Mouse (Mus musculus): ENCODE data around the gene Ankrd50. TPM values are rescaled to one million over a fixed set of nuclear protein-coding genes. Genes with fewer than 3 reads are reported as not detected.
A peak's percentile ranks its signal among the peaks of the same experiment; 100 is the strongest.

The Ankrd50 gene
- polyA plus RNA-seq, 1 experiment from 2014 or later = 65.5 TPM

DNA sequence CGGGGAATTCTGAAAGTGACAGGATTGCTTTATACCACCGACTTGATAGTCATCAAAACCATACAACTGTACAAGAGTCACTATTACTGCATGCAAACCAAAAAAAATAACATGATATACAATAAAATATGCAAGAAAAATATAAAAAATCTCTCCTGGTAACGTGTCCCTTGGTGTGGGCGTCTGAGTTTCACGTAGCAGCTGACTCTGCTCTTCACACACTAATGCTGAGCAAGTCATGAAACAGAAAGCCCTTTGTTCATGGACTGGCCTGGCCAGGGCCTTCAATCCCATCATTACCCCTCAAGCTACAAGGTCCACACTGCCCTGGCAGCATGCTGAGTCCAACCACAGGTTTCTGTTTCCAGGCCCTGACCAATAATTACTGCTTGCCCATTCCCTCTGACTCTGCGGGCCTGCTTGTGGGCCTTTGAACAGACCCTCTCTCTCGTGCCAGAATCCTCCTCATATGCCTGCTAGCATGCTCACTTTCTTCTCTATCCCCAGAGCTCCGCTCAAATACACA lies 17.7 kb downstream of the Ankrd50 start:
- POLR2A ChIA-PET = no interaction called here
- no peak for TF ChIP-seq CTCF (IDR thresholded peaks at IDR 0.05)
- CTCF ChIA-PET = interaction anchor here (1.1 to 1.4 kb wide), 2 partner anchors 7 to 10 kb away, joined by 4 read pairs; no protein-coding TSS in a partner anchor
- ATAC-seq (no peak), DNase-seq (ENCODE audit: low read depth, low spot score) (no peak)
- H3K27me3 ChIP-seq = no peaks in the 10 kb centered on the region
- in situ Hi-C loops (cut with MboI; ENCODE audit: low pct_unique_long_range_greater_than_20kb) = no loop called here

DNA sequence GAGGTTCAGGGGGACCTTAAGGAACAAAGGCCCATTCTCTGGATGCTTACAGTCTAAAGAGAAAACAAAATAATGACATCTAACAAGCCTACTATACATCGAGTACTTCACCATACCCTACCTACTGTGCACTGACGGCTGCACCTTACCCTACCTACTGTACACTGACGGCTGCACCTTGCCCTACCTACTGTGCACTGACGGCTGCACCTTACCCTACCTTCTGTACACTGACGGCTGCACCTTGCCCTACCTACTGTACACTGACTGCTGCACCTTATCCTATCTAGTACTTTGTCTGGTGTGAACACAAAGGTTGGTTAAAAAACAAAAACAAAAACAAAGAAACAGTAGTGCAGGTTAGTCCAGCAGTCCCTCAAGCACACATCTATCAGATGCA lies 18.5 kb downstream of the Ankrd50 start:
- POLR2A ChIA-PET = no interaction called here
- no peaks in the 10 kb centered on the region for H3K27me3 ChIP-seq
- CTCF ChIA-PET = interaction anchor here (0.6 kb wide), 1 partner anchor 86 kb away, joined by 3 read pairs; no protein-coding TSS in a partner anchor
- DNase-seq (ENCODE audit: low read depth, low spot score) (no peak), ATAC-seq (no peak)
- in situ Hi-C loops (cut with MboI; ENCODE audit: low pct_unique_long_range_greater_than_20kb) = no loop called here
- no peak for TF ChIP-seq CTCF (IDR thresholded peaks at IDR 0.05)

DNA sequence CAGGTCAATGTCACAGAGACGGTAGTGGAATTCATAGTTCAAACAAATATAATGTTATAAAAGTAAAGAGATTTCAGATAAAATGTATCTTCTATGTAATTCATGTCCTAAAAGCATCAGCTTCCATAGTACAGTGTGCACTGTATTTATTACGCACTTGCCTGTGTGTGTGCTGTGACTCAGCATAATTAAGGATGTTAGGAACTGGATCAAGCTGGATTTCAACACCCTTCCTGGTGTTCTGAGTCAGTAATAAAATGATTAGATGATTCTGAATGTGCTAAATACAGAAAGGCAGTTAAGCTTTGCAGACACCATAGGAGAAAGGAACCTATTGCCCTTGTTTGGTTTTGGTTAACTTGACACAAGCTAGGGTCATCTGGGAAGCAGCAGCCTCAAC lies 21.5 kb downstream of the Ankrd50 start:
- H3K27me3 ChIP-seq = no peaks in the 10 kb centered on the region
- no peak for TF ChIP-seq CTCF (IDR thresholded peaks at IDR 0.05)
- ChIA-PET CTCF (interaction anchor here (1.1 to 1.4 kb wide), 3 partner anchors 11 to 21 kb away, joined by 3 to 4 read pairs (median 3); no protein-coding TSS in a partner anchor), POLR2A (interaction anchor here (1.3 kb wide), 1 partner anchor 11 kb away, joined by 3 read pairs; no protein-coding TSS in a partner anchor)
- in situ Hi-C loops (cut with MboI; ENCODE audit: low pct_unique_long_range_greater_than_20kb) = no loop called here
- DNase-seq (ENCODE audit: low read depth, low spot score) (no peak), ATAC-seq (peak; percentile 70)

DNA sequence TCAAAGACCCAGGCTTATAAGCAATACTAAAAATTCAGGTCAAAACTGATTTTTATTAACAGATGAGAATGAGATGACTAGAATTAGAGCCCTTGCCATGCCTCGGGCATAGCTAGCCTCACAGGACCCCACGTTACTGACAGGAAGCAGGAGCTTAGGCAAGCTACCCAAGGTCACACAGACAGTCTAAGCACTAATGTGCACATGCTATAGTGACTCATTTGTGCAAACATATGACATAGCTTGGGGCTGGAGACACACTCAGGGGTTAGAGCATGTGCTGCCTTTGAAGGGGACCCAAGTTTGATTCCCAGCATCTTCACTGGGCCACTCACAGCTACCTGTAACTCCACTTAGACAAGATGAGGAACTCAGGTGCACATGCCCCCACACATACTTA lies 22.9 kb downstream of the Ankrd50 start:
- TF ChIP-seq CTCF (IDR thresholded peaks at IDR 0.05) = no peak
- CTCF ChIA-PET = interaction anchor here (0.8 to 1.6 kb wide), 6 partner anchors 11 to 101 kb away, joined by 3 to 4 read pairs (median 3); no protein-coding TSS in a partner anchor
- POLR2A ChIA-PET = no interaction called here

DNA sequence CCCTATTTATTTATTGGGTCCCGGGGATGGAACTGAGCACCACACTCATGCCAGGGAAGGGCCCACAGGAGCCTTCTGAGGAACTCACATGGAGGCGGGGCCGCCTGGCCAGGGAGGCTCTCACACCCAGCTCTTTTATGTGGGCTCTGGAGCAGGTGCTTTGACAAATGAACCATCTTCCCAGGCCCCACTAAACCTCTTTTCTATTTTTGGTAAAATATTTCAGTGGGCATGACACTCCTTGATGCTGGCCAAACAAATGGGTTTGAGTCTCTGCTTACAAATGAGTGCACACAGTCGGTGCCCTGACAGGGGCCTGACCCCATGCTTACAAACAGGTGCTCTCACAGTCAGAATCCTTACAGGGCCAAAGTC lies 24.4 kb downstream of the Ankrd50 start:
- H3K27me3 ChIP-seq = no peaks in the 10 kb centered on the region
- no peak for ATAC-seq
- no peak for DNase-seq (ENCODE audit: low read depth, low spot score)
- in situ Hi-C loops (cut with MboI; ENCODE audit: low pct_unique_long_range_greater_than_20kb) = no loop called here
- no peak for TF ChIP-seq CTCF (IDR thresholded peaks at IDR 0.05)
- POLR2A ChIA-PET = no interaction called here
- CTCF ChIA-PET = interaction anchor here (0.8 to 2.2 kb wide), 4 partner anchors 8 to 228 kb away, joined by 3 to 7 read pairs (median 4); no protein-coding TSS in a partner anchor

More for the DNA sequence above, 22.9 kb downstream of the Ankrd50 start:
- in situ Hi-C loops (cut with MboI; ENCODE audit: low pct_unique_long_range_greater_than_20kb) = no loop called here
- DNase-seq (ENCODE audit: low read depth, low spot score) (no peak), ATAC-seq (no peak)
- H3K27me3 ChIP-seq = no peaks in the 10 kb centered on the region

DNA sequence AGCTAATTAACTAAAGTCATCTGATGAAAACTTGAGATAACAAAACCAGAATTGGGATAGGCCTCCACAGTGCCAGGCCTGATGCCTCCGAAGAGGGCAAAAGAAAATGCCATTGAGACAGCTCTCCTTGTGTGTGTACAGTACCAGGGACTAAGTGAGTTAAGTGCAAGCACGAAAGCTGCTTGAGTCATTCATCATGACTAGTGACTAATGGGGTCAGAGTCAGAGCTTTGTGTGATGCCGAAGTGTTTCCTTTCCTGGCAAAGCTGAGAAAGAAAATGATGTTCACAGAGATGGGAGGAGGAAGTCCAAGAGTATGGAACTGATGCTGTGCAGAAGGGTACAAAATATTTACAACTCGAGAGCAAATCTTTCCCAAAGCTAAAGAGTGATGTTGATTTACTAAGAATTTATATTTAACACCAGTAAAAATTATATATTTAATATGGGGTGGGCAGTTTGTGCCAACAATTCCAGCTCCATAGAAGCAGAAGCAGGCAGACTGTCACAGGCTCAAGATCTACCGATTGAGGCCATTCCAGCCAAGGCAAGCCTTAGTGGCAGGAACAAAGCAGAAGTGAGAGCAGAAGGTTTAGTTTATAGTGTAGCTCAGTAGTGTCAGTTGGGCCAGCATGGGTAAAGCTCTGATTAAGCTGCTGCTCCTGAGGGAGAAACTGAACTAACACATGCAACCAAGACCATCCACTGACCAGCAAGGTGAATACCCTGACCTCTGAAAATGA lies 25.0 kb downstream of the Ankrd50 start:
- no peak for DNase-seq (ENCODE audit: low read depth, low spot score)
- no peak for ATAC-seq
- CTCF ChIA-PET = interaction anchor here (0.8 to 2.2 kb wide), 3 partner anchors 8 to 229 kb away, joined by 3 to 7 read pairs (median 4); no protein-coding TSS in a partner anchor
- POLR2A ChIA-PET = interaction anchor here (0.6 kb wide), 1 partner anchor 45 kb away, joined by 6 read pairs; no protein-coding TSS in a partner anchor
- no peaks in the 10 kb centered on the region for H3K27me3 ChIP-seq
- in situ Hi-C loops (cut with MboI; ENCODE audit: low pct_unique_long_range_greater_than_20kb) = no loop called here
- TF ChIP-seq CTCF (IDR thresholded peaks at IDR 0.05) = no peak

DNA sequence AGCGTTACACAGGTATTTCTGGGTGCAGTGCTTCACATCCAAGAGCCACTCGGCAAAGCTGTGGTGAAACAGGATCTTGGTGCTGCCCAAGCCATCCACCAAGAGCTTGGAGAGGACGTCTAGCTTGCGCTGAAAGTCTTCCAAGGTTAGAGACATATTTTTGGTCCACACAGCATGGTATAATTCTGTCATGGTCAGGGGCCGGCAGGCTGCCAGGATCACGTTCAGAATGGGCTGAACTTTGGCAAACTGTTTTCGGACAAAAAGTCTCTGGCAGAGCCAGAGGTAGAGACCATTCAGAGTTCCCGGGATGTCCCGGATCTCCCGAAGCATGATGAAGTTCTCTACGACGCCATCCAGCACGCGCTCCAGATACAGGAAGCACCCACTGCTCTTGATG lies 27.6 kb downstream of the Ankrd50 start:
- DNase-seq (ENCODE audit: low read depth, low spot score) (no peak), ATAC-seq (no peak)
- in situ Hi-C loops (cut with MboI; ENCODE audit: low pct_unique_long_range_greater_than_20kb) = no loop called here
- CTCF ChIA-PET = no interaction called here
- no peaks in the 10 kb centered on the region for H3K27me3 ChIP-seq
- POLR2A ChIA-PET = no interaction called here
- no peak for TF ChIP-seq CTCF (IDR thresholded peaks at IDR 0.05)

DNA sequence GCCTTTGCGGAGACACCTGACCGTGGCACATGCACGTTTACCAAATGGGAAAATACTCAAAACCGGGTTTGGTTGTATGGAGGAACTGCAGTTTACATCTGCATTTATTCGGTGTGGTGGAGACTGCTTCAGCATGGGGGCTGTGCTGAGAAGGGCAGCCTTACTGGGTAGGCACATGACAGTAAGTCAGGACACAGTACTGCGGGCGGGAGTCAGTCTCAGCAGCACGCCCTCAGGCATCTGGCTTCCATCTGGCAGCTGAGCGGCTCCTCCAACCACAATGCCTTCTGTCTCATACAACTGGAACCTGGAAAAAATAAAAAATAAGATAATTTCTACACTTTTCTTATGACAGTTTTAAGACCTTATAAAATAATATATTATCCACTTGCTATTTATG lies 32.4 kb downstream of the Ankrd50 start:
- in situ Hi-C loops (cut with MboI; ENCODE audit: low pct_unique_long_range_greater_than_20kb) = no loop called here
- DNase-seq (ENCODE audit: low read depth, low spot score) = no peak
- no peak for TF ChIP-seq CTCF (IDR thresholded peaks at IDR 0.05)
- ChIA-PET POLR2A (no interaction called here), CTCF (no interaction called here)
- no peaks in the 10 kb centered on the region for H3K27me3 ChIP-seq
- no peak for ATAC-seq

DNA sequence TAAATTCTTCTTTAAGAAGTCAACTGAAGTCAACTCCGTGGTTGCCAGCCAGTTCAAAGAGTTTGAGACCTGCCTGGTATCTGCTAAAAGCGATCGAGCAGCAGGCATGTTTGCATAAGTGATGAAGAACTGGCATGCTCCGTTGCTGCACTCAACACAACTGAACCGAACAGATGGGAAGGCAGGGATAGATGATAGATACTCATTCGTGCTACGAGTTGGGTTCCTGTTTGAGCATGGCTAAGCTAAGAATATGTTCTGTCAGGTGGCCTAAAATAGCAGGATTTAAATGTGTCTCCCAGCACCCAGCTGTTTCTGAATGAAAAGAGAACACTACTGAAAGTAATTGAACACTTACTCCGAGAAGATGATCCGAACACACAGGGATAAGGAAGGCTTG lies 38.1 kb downstream of the Ankrd50 start:
- in situ Hi-C loops (cut with MboI; ENCODE audit: low pct_unique_long_range_greater_than_20kb) = loop anchor here (10.0 to 25.0 kb wide), 2 partner anchors 172 to 1984 kb away; no protein-coding TSS in a partner anchor
- ChIA-PET CTCF (interaction anchor here (1.0 to 2.0 kb wide), 2 partner anchors 13 to 15 kb away, joined by 3 to 7 read pairs; no protein-coding TSS in a partner anchor), POLR2A (no interaction called here)
- DNase-seq (ENCODE audit: low read depth, low spot score) (no peak), ATAC-seq (no peak)
- TF ChIP-seq CTCF (IDR thresholded peaks at IDR 0.05) = no peak
- no peaks in the 10 kb centered on the region for H3K27me3 ChIP-seq

DNA sequence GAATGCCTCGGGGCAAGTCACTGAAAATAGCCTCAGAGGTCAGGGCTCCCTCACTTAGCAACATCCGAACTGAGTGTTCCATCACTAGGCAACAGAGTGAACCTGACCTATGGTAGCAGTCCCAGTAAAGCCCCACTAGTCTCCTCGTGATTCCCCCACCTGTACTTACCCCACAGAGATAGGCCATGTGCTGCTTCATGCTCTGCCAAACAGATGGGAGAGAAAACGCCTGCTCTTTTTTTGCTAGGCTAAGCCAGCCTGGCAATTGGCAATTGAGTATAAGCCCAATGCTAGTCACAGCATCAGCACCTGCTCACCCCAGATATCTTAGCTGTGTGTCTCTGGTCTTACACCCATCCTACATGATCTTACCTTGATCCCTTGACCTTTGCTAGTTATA lies 40.8 kb downstream of the Ankrd50 start:
- POLR2A ChIA-PET = interaction anchor here (0.6 kb wide), 2 partner anchors 137 to 281 kb away, joined by 3 read pairs; no protein-coding TSS in a partner anchor
- no peak for TF ChIP-seq CTCF (IDR thresholded peaks at IDR 0.05)
- DNase-seq (ENCODE audit: low read depth, low spot score) = no peak
- no peaks in the 10 kb centered on the region for H3K27me3 ChIP-seq
- in situ Hi-C loops (cut with MboI; ENCODE audit: low pct_unique_long_range_greater_than_20kb) = loop anchor here (5.0 to 25.0 kb wide), 3 partner anchors 62 to 1982 kb away; no protein-coding TSS in a partner anchor
- CTCF ChIA-PET = no interaction called here
- ATAC-seq = no peak

DNA sequence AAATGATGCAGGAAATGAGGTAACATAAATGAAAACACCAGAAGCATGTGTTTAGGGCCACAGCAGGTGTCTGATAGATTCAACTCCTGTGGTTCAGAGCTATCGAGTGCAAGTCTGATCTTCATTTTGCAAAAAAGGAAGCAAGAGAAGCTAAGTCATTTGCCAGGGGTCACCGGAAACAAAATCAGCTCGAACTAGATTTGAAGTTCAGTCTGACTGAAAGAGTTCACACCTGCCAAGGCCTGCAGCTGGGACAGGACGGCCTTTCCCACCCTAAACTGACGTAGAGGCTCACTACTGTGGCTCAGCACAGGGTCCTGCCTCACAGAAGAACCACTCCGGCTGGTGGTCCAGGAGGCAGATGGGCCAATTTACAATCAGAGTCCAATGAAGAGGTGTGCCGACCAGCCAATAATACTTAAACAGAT lies 44.1 kb downstream of the Ankrd50 start:
- POLR2A ChIA-PET = interaction anchor here (0.5 to 0.7 kb wide), 2 partner anchors 34 to 143 kb away, joined by 3 to 6 read pairs; no protein-coding TSS in a partner anchor
- in situ Hi-C loops (cut with MboI; ENCODE audit: low pct_unique_long_range_greater_than_20kb) = loop anchor here (5.0 to 25.0 kb wide), 3 partner anchors 58 to 1978 kb away; no protein-coding TSS in a partner anchor
- no peaks in the 10 kb centered on the region for H3K27me3 ChIP-seq
- no peak for TF ChIP-seq CTCF (IDR thresholded peaks at IDR 0.05)
- CTCF ChIA-PET = no interaction called here
- ATAC-seq = no peak
- DNase-seq (ENCODE audit: low read depth, low spot score) = no peak
